Mouse (Mus musculus): ENCODE data around the gene Stk32c.

Stk32c gene

DNA sequence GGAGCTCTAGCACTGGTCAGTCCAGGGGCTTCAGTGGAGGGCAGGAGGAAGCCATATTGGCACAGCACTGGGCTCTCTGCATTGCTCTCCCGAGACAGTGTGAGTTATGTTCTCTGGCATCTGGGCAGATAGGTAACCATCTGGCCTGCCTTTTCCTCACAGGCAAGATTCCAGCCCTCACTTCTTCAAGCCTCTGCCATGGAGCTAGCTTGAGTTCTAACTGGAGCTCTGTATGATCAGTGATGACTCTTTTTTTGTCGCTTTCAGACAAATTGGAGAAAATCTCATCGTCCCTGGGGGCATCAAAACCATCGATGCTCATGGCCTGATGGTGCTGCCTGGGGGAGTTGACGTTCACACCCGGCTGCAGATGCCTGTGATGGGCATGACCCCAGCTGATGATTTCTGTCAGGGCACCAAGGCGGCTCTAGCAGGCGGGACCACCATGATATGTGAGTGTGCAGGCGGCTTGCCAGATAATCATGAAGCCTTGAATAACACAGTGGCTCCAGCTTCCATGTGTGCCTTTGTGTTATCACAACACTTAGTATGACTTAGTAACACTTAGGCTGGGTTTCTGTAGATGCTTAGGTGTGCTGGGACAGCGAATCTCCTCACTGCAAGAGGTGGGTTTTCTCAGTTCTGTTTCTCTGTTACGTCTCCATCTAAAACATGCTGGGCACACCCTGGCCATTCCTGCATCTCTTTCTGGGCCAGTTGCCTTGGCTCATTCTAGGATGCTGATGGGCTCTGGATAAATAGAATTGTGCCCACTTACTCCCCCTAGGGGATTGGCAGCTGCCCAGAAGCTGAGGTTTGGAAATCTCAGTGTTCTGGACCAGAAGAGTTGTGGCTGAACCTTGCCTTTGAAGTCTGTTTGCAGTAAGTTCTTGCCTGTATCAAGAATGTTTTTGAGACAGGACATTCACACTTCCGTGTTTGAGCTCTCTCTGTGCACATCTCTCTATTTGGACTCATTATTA is 122.9 kb downstream of the Stk32c start:
- DNase-seq, result no peak

- peak; percentile 97 for DNase-seq
These were observed 125.3 kb downstream of the Stk32c start for GRCm38 (mm10) chr7:139087801-139088200.

- DNase-seq, result no peak
These were observed 126.6 kb downstream of the Stk32c start for GRCm38 (mm10) chr7:139086195-139087158.

- DNase-seq, result peak; percentile 93
These were observed 127.4 kb downstream of the Stk32c start, which contains the start of gene Dpysl4 for GRCm38 (mm10) chr7:139085629-139086194. Dpysl4 (plus strand) TSS chr7:139086001.

DNA sequence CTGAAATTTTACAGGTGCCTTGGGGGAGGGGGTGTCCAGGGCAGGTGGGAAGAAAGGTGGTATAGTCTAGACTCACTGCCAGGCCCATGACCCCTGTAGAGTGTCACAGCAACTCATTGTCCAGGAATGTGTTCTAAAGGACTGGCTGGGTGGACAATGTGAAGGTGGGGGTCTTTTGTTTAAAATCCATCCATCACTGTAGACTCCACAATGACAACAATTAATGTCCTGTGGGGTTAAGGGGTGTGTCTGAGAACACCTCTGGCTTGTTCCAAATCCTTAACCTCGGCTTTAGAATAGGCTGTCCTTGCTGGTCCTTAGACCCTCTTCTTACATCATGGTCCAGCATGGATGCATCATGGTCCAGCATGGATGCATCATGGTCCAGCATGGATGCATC is 128.8 kb downstream of the Stk32c start:
- no peak for DNase-seq

- no peak for DNase-seq
These were observed 130.8 kb downstream of the Stk32c start for GRCm38 (mm10) chr7:139082281-139082680.

GRCm38 (mm10) chr7:139081158-139081557 is 131.9 kb downstream of the Stk32c start:
- no peak for DNase-seq

DNA sequence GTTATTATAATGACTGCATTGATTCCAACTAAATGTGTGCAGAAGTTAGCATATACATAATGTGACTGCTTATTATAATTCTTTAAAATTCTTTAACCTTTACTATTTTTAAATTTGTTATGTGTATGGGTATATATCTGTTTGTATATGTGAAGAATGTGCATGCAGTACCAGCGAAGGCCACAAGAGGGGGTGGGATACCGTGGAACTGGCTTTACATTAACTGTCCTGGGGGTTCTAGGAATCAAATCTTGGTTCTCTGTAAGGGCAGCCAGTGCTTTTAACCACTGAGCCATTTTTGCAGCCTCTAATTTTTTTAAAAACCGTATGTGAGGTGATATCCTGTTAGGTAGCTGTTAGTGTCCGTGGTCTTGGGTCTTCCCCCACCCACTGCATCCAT is 132.4 kb downstream of the Stk32c start:
- no peak for DNase-seq

DNA sequence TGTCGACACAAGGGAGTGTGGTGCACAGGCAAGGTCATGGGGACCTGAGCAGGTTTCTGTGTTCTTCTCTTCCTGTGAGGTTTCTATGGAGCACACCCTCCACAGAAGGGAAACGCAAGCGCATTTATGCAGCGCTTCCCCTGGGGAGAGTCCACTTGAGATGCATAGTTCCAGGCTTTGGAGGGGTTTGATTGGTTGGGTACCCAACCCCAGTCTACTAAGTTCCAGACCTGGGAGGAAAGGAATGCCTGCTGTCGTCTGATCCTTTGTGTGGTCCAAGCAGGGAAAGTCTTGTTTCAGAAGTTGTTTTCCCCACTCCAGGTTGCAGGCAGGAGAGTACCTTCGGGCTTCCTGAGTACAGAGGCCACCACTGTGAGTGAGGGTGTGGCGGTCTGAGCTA is 134.0 kb downstream of the Stk32c start:
- no peak for DNase-seq

DNA sequence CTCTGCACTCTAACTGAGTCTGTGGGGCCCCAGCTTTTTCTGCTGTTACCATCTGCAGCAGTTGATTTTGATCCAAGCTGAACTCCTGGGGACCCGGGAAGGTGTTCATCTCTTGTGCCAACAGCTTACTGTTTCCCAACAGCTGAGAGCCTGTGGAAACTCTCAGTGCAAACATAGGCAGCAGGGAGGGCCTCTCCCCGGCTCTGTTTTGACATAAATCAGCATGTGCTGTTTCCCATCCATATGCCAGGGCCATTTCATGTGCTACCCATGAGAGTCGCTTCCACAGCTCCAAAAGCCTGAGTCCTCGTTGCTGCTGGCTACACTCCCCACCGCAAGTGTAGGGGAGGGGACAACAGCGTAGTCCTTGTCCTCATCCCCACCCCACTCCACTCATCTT is 134.9 kb downstream of the Stk32c start:
- DNase-seq, result no peak

DNA sequence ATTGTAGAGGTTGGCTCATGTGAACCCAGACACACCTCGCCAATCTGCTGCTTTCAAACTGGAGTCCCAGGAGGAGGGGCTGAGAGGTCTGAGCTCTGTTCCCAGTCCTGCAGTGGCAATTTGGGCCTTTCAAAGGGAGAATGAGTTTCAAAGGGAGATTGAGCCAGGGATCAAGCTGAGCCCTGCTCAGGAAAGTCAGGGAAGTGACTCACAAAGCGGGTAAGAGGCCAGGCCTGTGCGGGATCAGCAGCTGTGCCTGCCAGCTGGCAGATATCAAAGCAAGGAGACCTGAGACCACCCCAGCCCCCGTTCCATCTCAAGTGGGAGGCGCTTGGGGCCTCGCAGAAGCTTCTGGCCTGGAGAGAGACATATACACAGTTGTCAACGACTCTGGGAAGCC is 135.8 kb downstream of the Stk32c start:
- no peak for DNase-seq

DNA sequence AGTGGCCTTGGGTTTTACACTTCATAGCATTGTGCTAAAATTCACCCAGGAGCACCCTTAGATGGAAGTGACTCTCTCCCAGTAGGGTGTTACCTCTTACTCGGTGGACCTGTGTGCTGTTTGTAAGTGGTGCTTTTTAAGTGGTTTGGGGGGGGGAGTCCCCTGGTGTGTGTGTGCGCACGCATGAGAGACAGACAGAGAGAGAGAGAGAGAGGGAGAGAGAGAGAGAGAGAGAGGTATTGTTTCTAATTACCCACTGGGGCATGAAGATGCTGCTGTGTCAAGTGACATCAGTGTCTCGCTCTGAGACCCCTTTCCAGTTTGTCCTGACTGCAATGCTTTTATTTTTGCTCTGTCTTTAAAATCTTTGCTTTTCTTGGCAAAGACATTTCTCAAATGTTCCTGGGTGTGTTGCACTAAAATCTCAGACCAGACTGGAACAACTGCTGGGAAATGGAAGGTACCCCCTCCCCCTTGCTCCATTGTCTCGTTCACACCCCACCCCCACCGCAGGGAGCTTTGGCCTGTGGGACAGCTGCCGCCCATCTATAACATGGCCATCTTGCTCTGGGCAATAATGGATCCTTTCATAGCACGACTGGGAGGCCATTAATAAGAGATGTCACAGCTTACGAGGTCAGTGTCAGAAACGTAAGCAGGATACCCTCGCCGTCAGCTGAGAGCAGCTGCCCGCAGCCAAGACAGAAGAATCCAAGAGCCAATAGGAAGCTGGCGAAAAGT is 137.9 kb downstream of the Stk32c start:
- no peak for DNase-seq

DNA sequence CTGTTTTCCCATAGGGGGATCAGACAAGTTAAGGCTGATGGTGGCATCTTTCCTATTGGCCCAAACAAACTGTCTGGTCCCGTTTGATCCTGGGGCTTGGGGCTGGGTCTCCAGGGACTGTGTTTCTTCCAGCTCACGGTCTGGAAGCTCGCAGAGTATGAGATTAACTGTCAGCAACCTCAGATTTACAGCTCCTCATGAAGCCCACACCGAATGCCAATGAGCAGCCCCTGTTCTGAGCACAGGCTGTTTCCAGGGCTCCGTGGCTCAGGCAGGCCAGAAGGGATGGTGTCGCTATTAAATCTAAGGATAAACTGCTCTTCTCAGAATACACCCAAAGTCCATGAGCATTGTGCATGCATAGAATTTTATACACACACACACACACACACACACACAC is 138.9 kb downstream of the Stk32c start:
- no peak for DNase-seq

- no peak for DNase-seq
These were observed 144.9 kb downstream of the Stk32c start for GRCm38 (mm10) chr7:139068182-139068623.

DNA sequence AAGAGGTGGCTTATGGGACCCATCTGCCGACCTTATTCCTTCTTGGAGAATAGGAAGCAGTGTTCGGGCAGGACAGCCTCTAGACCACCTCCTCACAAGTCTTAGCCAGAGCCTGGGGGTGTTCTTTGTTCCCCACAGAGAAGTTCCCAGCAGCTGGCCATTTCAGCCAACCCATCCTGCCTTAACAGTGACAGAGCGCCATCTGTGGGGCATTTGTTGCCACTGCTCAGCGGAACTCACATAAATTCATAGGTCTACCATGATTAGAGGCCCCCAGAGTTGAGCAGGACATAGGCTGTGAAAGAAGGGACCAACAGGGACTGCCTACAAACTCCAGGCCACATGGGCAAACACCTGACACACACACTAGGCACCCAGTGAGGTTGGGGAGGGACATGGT is 149.7 kb downstream of the Stk32c start:
- no peak for DNase-seq
